Mouse (Mus musculus): ENCODE results near the gene Npy1r. TPM values are rescaled to one million over a fixed set of nuclear protein-coding genes. Genes with fewer than 3 reads are reported as not detected.

Npy1r gene
- total RNA-seq (2018; cell fraction: chromatin; rRNA removed), result under 1 TPM in 1 of 26 experiments, not detected in 25; 0.28 TPM
- total RNA-seq (2018; cell fraction: cytosol; rRNA removed), result not detected
- not detected for total RNA-seq (2018; cell fraction: nucleus; rRNA removed)
- not detected in 3 replicates for polyA plus RNA-seq (2018)

- no peak within 1 kb of the TSS for H3K4me3 ChIP-seq (ENCODE audit: inconsistent target)
Observed at GRCm38 (mm10) chr8:66696970-66697843, at the start of gene Npy1r. TSS of gene Npy1r (plus strand) at chr8:66697192.

GRCm38 (mm10) chr8:66681261-66681660, 15.7 kb upstream of the Npy1r start:
- WGBS (ENCODE audit: missing documents), result 75% methylated on average over 2 of the region's 2 CpGs

More at GRCm38 (mm10) chr8:66696970-66697843, at the start of gene Npy1r:
- WGBS (ENCODE audit: missing documents), result 4% methylated on average over 30 of the region's 30 CpGs
- H3K27ac ChIP-seq, result no peak within 1 kb of the TSS
- H3K79me2 ChIP-seq (ENCODE audit: inconsistent target), result no peaks in the 10 kb centered on the region
- H3K36me3 ChIP-seq (ENCODE audit: inconsistent target), result no peaks in the 10 kb centered on the region

GRCm38 (mm10) chr8:66687511-66688329, 9.3 kb upstream of the Npy1r start, which contains the start of gene Npy5r:
TSS of gene Npy5r (minus strand) at chr8:66688128.
- 7% methylated on average over 43 of the region's 43 CpGs for WGBS (ENCODE audit: missing documents)
- H3K4me3 ChIP-seq (ENCODE audit: inconsistent target), result no peak within 1 kb of the TSS

More at GRCm38 (mm10) chr8:66681261-66681660, 15.7 kb upstream of the Npy1r start:
- no peak overlapping the region for H3K4me3 ChIP-seq (ENCODE audit: inconsistent target)
- no peak overlapping the region for H3K27ac ChIP-seq
- no peaks in the 10 kb centered on the region for H3K79me2 ChIP-seq (ENCODE audit: inconsistent target)
- no peaks in the 10 kb centered on the region for H3K36me3 ChIP-seq (ENCODE audit: inconsistent target)

GRCm38 (mm10) chr8:66688395-66688794, 8.6 kb upstream of the Npy1r start:
- no peak overlapping the region for H3K27ac ChIP-seq
- no peaks in the 10 kb centered on the region for H3K36me3 ChIP-seq (ENCODE audit: inconsistent target)

More at GRCm38 (mm10) chr8:66687511-66688329, 9.3 kb upstream of the Npy1r start, which contains the start of gene Npy5r:
- Histone ChIP-seq H3K27ac (no peak within 1 kb of the TSS), H3K36me3 (ENCODE audit: inconsistent target) (no peaks in the 10 kb centered on the region), H3K79me2 (ENCODE audit: inconsistent target) (no peaks in the 10 kb centered on the region)

GRCm38 (mm10) chr8:66688799-66689198, 8.2 kb upstream of the Npy1r start:
- Histone ChIP-seq H3K36me3 (ENCODE audit: inconsistent target) (no peaks in the 10 kb centered on the region), H3K79me2 (ENCODE audit: inconsistent target) (no peaks in the 10 kb centered on the region), H3K4me3 (ENCODE audit: inconsistent target) (no peak overlapping the region), H3K27ac (no peak overlapping the region)
- WGBS (ENCODE audit: missing documents), result 65% methylated on average over 4 of the region's 4 CpGs

More at GRCm38 (mm10) chr8:66688395-66688794, 8.6 kb upstream of the Npy1r start:
- WGBS (ENCODE audit: missing documents), result 48% methylated on average over 6 of the region's 6 CpGs
- Histone ChIP-seq H3K79me2 (ENCODE audit: inconsistent target) (no peaks in the 10 kb centered on the region), H3K4me3 (ENCODE audit: inconsistent target) (no peak overlapping the region)

GRCm38 (mm10) chr8:66690402-66690801, 6.6 kb upstream of the Npy1r start:
- no peak overlapping the region for H3K4me3 ChIP-seq (ENCODE audit: inconsistent target)
- no peaks in the 10 kb centered on the region for H3K79me2 ChIP-seq (ENCODE audit: inconsistent target)
- H3K36me3 ChIP-seq (ENCODE audit: inconsistent target), result no peaks in the 10 kb centered on the region
- H3K27ac ChIP-seq, result no peak overlapping the region
- WGBS (ENCODE audit: missing documents), result 86% methylated on average over 5 of the region's 5 CpGs

GRCm38 (mm10) chr8:66698011-66698410, 1.0 kb downstream of the Npy1r start:
- Histone ChIP-seq H3K79me2 (ENCODE audit: inconsistent target) (no peaks in the 10 kb centered on the region), H3K4me3 (ENCODE audit: inconsistent target) (no peak overlapping the region), H3K27ac (no peak overlapping the region), H3K36me3 (ENCODE audit: inconsistent target) (no peaks in the 10 kb centered on the region)
- 10% methylated on average over 7 of the region's 7 CpGs for WGBS (ENCODE audit: missing documents)

GRCm38 (mm10) chr8:66698782-66699181, 1.8 kb downstream of the Npy1r start:
- no peak overlapping the region for H3K4me3 ChIP-seq (ENCODE audit: inconsistent target)
- H3K79me2 ChIP-seq (ENCODE audit: inconsistent target), result no peaks in the 10 kb centered on the region
- no peaks in the 10 kb centered on the region for H3K36me3 ChIP-seq (ENCODE audit: inconsistent target)
- no peak overlapping the region for H3K27ac ChIP-seq
- WGBS (ENCODE audit: missing documents), result 46% methylated on average over 4 of the region's 7 CpGs

- H3K79me2 ChIP-seq (ENCODE audit: inconsistent target), result no peaks in the 10 kb centered on the region
- H3K36me3 ChIP-seq (ENCODE audit: inconsistent target), result no peaks in the 10 kb centered on the region
- WGBS (ENCODE audit: missing documents), result 92% methylated on average over 7 of the region's 7 CpGs
- H3K27ac ChIP-seq, result no peak overlapping the region
- no peak overlapping the region for H3K4me3 ChIP-seq (ENCODE audit: inconsistent target)
Observed at GRCm38 (mm10) chr8:66714324-66714975, 17.5 kb downstream of the Npy1r start.

- WGBS (ENCODE audit: missing documents), result 76% methylated on average over 2 of the region's 2 CpGs
- Histone ChIP-seq H3K27ac (no peak overlapping the region), H3K36me3 (ENCODE audit: inconsistent target) (no peaks in the 10 kb centered on the region), H3K4me3 (ENCODE audit: inconsistent target) (no peak overlapping the region), H3K79me2 (ENCODE audit: inconsistent target) (no peaks in the 10 kb centered on the region)
Observed at GRCm38 (mm10) chr8:66722835-66723234, 25.8 kb downstream of the Npy1r start.

GRCm38 (mm10) chr8:66729446-66729845, 32.5 kb downstream of the Npy1r start:
- Histone ChIP-seq H3K79me2 (ENCODE audit: inconsistent target) (no peaks in the 10 kb centered on the region), H3K4me3 (ENCODE audit: inconsistent target) (no peak overlapping the region), H3K27ac (no peak overlapping the region), H3K36me3 (ENCODE audit: inconsistent target) (no peaks in the 10 kb centered on the region)
- WGBS (ENCODE audit: missing documents), result 61% methylated on average over 7 of the region's 7 CpGs

- 48% methylated on average over 5 of the region's 5 CpGs for WGBS (ENCODE audit: missing documents)
- Histone ChIP-seq H3K79me2 (ENCODE audit: inconsistent target) (no peaks in the 10 kb centered on the region), H3K27ac (no peak overlapping the region), H3K4me3 (ENCODE audit: inconsistent target) (no peak overlapping the region), H3K36me3 (ENCODE audit: inconsistent target) (no peaks in the 10 kb centered on the region)
Observed at GRCm38 (mm10) chr8:66731957-66732356, 35.0 kb downstream of the Npy1r start.

- Histone ChIP-seq H3K36me3 (ENCODE audit: inconsistent target) (no peaks in the 10 kb centered on the region), H3K27ac (no peak overlapping the region), H3K79me2 (ENCODE audit: inconsistent target) (no peaks in the 10 kb centered on the region), H3K4me3 (ENCODE audit: inconsistent target) (no peak overlapping the region)
- WGBS (ENCODE audit: missing documents), result 30% methylated on average over 1 of the region's 1 CpGs
Observed at GRCm38 (mm10) chr8:66742359-66742758, 45.4 kb downstream of the Npy1r start.

GRCm38 (mm10) chr8:66745612-66746011, 48.6 kb downstream of the Npy1r start:
- Histone ChIP-seq H3K27ac (no peak overlapping the region), H3K79me2 (ENCODE audit: inconsistent target) (no peaks in the 10 kb centered on the region), H3K4me3 (ENCODE audit: inconsistent target) (no peak overlapping the region), H3K36me3 (ENCODE audit: inconsistent target) (no peaks in the 10 kb centered on the region)
- WGBS (ENCODE audit: missing documents), result 89% methylated on average over 3 of the region's 3 CpGs

Measured in macrophage (primary cell).